Mouse (Mus musculus): ENCODE results near the gene Lpp.

Lpp gene

GRCm38 (mm10) chr16:24392651-24393555, at the start of gene Lpp:
Gene Lpp (plus strand): TSS chr16:24393507.
- in situ Hi-C loops (cut with MboI, MseI) = loop anchor here (25.0 kb wide), 1 partner anchor 669 kb away; no protein-coding TSS in a partner anchor

GRCm38 (mm10) chr16:24347582-24348411, 45.5 kb upstream of the Lpp start:
- in situ Hi-C loops (cut with MboI, MseI) = no loop called here

- in situ Hi-C loops (cut with MboI, MseI) = no loop called here
Measured at GRCm38 (mm10) chr16:24350306-24350705, 43.0 kb upstream of the Lpp start.

- in situ Hi-C loops (cut with MboI, MseI) = no loop called here
Measured at GRCm38 (mm10) chr16:24350751-24351150, 42.6 kb upstream of the Lpp start.

GRCm38 (mm10) chr16:24351811-24352210, 41.5 kb upstream of the Lpp start:
- in situ Hi-C loops (cut with MboI, MseI) = no loop called here

- in situ Hi-C loops (cut with MboI, MseI) = no loop called here
Measured at GRCm38 (mm10) chr16:24353816-24354215, 39.5 kb upstream of the Lpp start.

- in situ Hi-C loops (cut with MboI, MseI) = no loop called here
Measured at GRCm38 (mm10) chr16:24361667-24362066, 31.6 kb upstream of the Lpp start.

GRCm38 (mm10) chr16:24364030-24364687, 29.1 kb upstream of the Lpp start:
- in situ Hi-C loops (cut with MboI, MseI) = no loop called here

- in situ Hi-C loops (cut with MboI, MseI) = no loop called here
Measured at GRCm38 (mm10) chr16:24365900-24366299, 27.4 kb upstream of the Lpp start.

- in situ Hi-C loops (cut with MboI, MseI) = no loop called here
Measured at GRCm38 (mm10) chr16:24367071-24367470, 26.2 kb upstream of the Lpp start.

GRCm38 (mm10) chr16:24367506-24367905, 25.8 kb upstream of the Lpp start:
- in situ Hi-C loops (cut with MboI, MseI) = no loop called here

- in situ Hi-C loops (cut with MboI, MseI) = loop anchor here (25.0 kb wide), 1 partner anchor 686 kb away; no protein-coding TSS in a partner anchor
Measured at GRCm38 (mm10) chr16:24376478-24376877, 16.8 kb upstream of the Lpp start.

GRCm38 (mm10) chr16:24390596-24390995, 2.7 kb upstream of the Lpp start:
- in situ Hi-C loops (cut with MboI, MseI) = loop anchor here (25.0 kb wide), 1 partner anchor 672 kb away; no protein-coding TSS in a partner anchor

GRCm38 (mm10) chr16:24391111-24391510, 2.2 kb upstream of the Lpp start:
- in situ Hi-C loops (cut with MboI, MseI) = loop anchor here (25.0 kb wide), 1 partner anchor 671 kb away; no protein-coding TSS in a partner anchor

GRCm38 (mm10) chr16:24391901-24392300, 1.4 kb upstream of the Lpp start:
- in situ Hi-C loops (cut with MboI, MseI) = loop anchor here (25.0 kb wide), 1 partner anchor 670 kb away; no protein-coding TSS in a partner anchor

- in situ Hi-C loops (cut with MboI, MseI) = loop anchor here (25.0 kb wide), 1 partner anchor 669 kb away; no protein-coding TSS in a partner anchor
Measured at GRCm38 (mm10) chr16:24393556-24394210, 376 bp downstream of the Lpp start.

GRCm38 (mm10) chr16:24394211-24394991, 1.1 kb downstream of the Lpp start:
- in situ Hi-C loops (cut with MboI, MseI) = loop anchor here (25.0 kb wide), 1 partner anchor 668 kb away; no protein-coding TSS in a partner anchor

GRCm38 (mm10) chr16:24395100-24395499, 1.8 kb downstream of the Lpp start:
- in situ Hi-C loops (cut with MboI, MseI) = loop anchor here (5.0 to 25.0 kb wide), 2 partner anchors 413 to 667 kb away; no protein-coding TSS in a partner anchor

- in situ Hi-C loops (cut with MboI, MseI) = loop anchor here (5.0 to 25.0 kb wide), 2 partner anchors 414 to 666 kb away; no protein-coding TSS in a partner anchor
Measured at GRCm38 (mm10) chr16:24396504-24396903, 3.2 kb downstream of the Lpp start.

GRCm38 (mm10) chr16:24398476-24398875, 5.2 kb downstream of the Lpp start:
- in situ Hi-C loops (cut with MboI, MseI) = loop anchor here (5.0 to 25.0 kb wide), 2 partner anchors 416 to 664 kb away; no protein-coding TSS in a partner anchor

Data from regulatory T cell (primary cell).